ENCODE assay signal across 8 mouse cellular contexts in genomic region chr7:98656531-98657221, GRCm38 (mm10). TPM values are rescaled to one million over a fixed set of nuclear protein-coding genes. Genes with fewer than 3 reads are reported as not detected.
A peak's percentile ranks its signal among the peaks of the same experiment; 100 is the strongest.
DNase-seq lines count a peak whose midpoint lies in the region; ATAC-seq lines count a peak whose summit lies in the region.

Emsy (minus strand) TSS chr7:98656783.

- no peaks in the 10 kb centered on the region for H3K4me1 ChIP-seq in hindbrain, embryonic 11.5 days (replicated peaks; ENCODE audit: control insufficient read depth, insufficient read depth, low read length)

- peak; percentile 95 for ATAC-seq in hindbrain, embryonic 11.5 days (ENCODE audit: low FRiP score)

- H3K9me3 ChIP-seq in hindbrain, embryonic 11.5 days (ENCODE audit: control insufficient read depth, low read length): no peaks in the 10 kb centered on the region

- DNase-seq in Muller cell, postnatal 12 days (ENCODE audit: inconsistent ontology term): peak; percentile 98
- peak; percentile 98 for DNase-seq in cerebellum, adult 9-11 months
- peak; percentile 98 for DNase-seq in frontal cortex, adult 2 months (ENCODE audit: extremely low spot score in 1 of 2, low spot score in 1 of 2)
- peak; percentile 95 for DNase-seq in hindbrain, embryonic 11.5 days (ENCODE audit: low spot score)
- peak; percentile 91 to 94 for DNase-seq in layer of hippocampus, postnatal 10 days (ENCODE audit: low spot score in 2 of 2)
- DNase-seq in lung, postnatal 10 days: peak; percentile 97
- peak; percentile 90 for DNase-seq in ovary, postnatal 36 days (ENCODE audit: low spot score)
- DNase-seq in thymus, postnatal 25 days: peak; percentile 89

- H3K36me3 ChIP-seq in hindbrain, embryonic 11.5 days (ENCODE audit: control insufficient read depth, insufficient read depth, low read length): no peaks in the 10 kb centered on the region

- H3K4me2 ChIP-seq in hindbrain, embryonic 11.5 days (replicated peaks; ENCODE audit: low read depth, low read length): peak within 1 kb of the TSS; percentile 45

- WGBS in hindbrain, embryonic 11.5 days: under 1% methylated on average over 42 of the region's 42 CpGs

- H3K9ac ChIP-seq in hindbrain, embryonic 11.5 days (ENCODE audit: low read depth, low read length): peak within 1 kb of the TSS; percentile 91

- peak within 1 kb of the TSS; percentile 84 for H3K27ac ChIP-seq in hindbrain, embryonic 11.5 days (ENCODE audit: low read depth, low read length)

- H3K27me3 ChIP-seq in hindbrain, embryonic 11.5 days (ENCODE audit: control insufficient read depth, insufficient read depth, low read length): no peaks in the 10 kb centered on the region

- peak within 1 kb of the TSS; percentile 98 for H3K4me3 ChIP-seq in hindbrain, embryonic 11.5 days (ENCODE audit: low read depth, low read length)

RNA-seq across cellular contexts. Expression of gene Emsy, which starts in this region (rescaled TPM):
- polyA plus RNA-seq in frontal cortex, adult 2 months (2012; rRNA removed): 52.1 and 55.5 TPM in 2 replicates
- 66.0 and 67.5 TPM in 2 replicates for polyA plus RNA-seq in hindbrain, embryonic 11.5 days (2014; fragmentation: Nextera tagmentation; extraction: Ambion mirVana)
- 10 to 100 TPM; 47.8 to 55.5 TPM for total RNA-seq in layer of hippocampus, postnatal 10 days (2021)

Comparison
In these comparisons a context has a peak if more than half of its experiments do, and no peak if none do; other contexts are left out.
1. Peak in every context shown above with its lines: DNase-seq, ATAC-seq, H3K4me3 ChIP-seq and H3K27ac ChIP-seq.